Mouse (Mus musculus): ENCODE measurements at regions not wholly inside any gene's neighbourhood (a gene's known extent, or its start where the extent isn't known, plus 50 kb on each side); places are given as distances from the start of the nearest gene placed in this dataset.

- H3K9ac ChIP-seq (replicated peaks) = no peak overlapping the region
- no peaks in the 10 kb centered on the region for H3K27me3 ChIP-seq
- peaks cover 4% of the 10 kb centered on the region; the same call in 1 of the 2 replicates for H3K4me1 ChIP-seq (replicated peaks)
- H3K9me3 ChIP-seq = 0 out of 2 replicates have a peak, but pooled peaks cover 6% of the 10 kb centered on the region
- no peak overlapping the region for H3K4me3 ChIP-seq (replicated peaks)
- no peak overlapping the region for H3K27ac ChIP-seq
- 54% methylated on average over 3 of the region's 3 CpGs for WGBS
- no peaks in the 10 kb centered on the region for H3K36me3 ChIP-seq
- no peak for ATAC-seq
- H3K4me2 ChIP-seq (replicated peaks) = no peak overlapping the region
Observed at GRCm38 (mm10) chr19:26545671-26546070, 59.2 kb upstream of the Smarca2 start.

GRCm38 (mm10) chr19:26547522-26547921, 57.3 kb upstream of the Smarca2 start:
- ATAC-seq = no peak
- H3K4me1 ChIP-seq (replicated peaks) = peaks cover 4% of the 10 kb centered on the region; the same call in 1 of the 2 replicates

GRCm38 (mm10) chr19:26548562-26549270, 56.1 kb upstream of the Smarca2 start:
- Histone ChIP-seq H3K4me1 (replicated peaks) (peaks cover 4% of the 10 kb centered on the region; the same call in 1 of the 2 replicates), H3K36me3 (no peaks in the 10 kb centered on the region), H3K4me3 (replicated peaks) (no peak overlapping the region), H3K27ac (no peak overlapping the region), H3K27me3 (no peaks in the 10 kb centered on the region), H3K9ac (replicated peaks) (no peak overlapping the region), H3K9me3 (no peaks in the 10 kb centered on the region), H3K4me2 (replicated peaks) (no peak overlapping the region)
- WGBS = 84% methylated on average over 14 of the region's 14 CpGs
- no peak for ATAC-seq

More at GRCm38 (mm10) chr19:26547522-26547921, 57.3 kb upstream of the Smarca2 start:
- Histone ChIP-seq H3K4me2 (replicated peaks) (no peak overlapping the region), H3K27me3 (no peaks in the 10 kb centered on the region), H3K4me3 (replicated peaks) (no peak overlapping the region), H3K9me3 (0 out of 2 replicates have a peak, but pooled peaks cover 2% of the 10 kb centered on the region), H3K9ac (replicated peaks) (no peak overlapping the region), H3K36me3 (no peaks in the 10 kb centered on the region), H3K27ac (no peak overlapping the region)
- WGBS = 92% methylated on average over 6 of the region's 6 CpGs

GRCm38 (mm10) chr19:26550299-26550698, 54.6 kb upstream of the Smarca2 start:
- WGBS = 50% methylated on average over 5 of the region's 5 CpGs
- no peaks in the 10 kb centered on the region for H3K27me3 ChIP-seq

More at GRCm38 (mm10) chr19:26550299-26550698, 54.6 kb upstream of the Smarca2 start:
- Histone ChIP-seq H3K4me2 (replicated peaks) (no peak overlapping the region), H3K9me3 (no peaks in the 10 kb centered on the region), H3K4me1 (replicated peaks) (peaks cover 4% of the 10 kb centered on the region; the same call in 1 of the 2 replicates), H3K36me3 (no peaks in the 10 kb centered on the region), H3K4me3 (replicated peaks) (no peak overlapping the region), H3K9ac (replicated peaks) (no peak overlapping the region), H3K27ac (no peak overlapping the region)
- no peak for ATAC-seq

Measured in midbrain, embryonic 13.5 days (tissue).